Comparison of ENCODE assay signal across 10 mouse cellular contexts in genomic region chr11:4308060-4308513, GRCm38 (mm10). TPM values are rescaled to one million over a fixed set of nuclear protein-coding genes. Genes with fewer than 3 reads are reported as not detected.
DNase-seq lines count a peak whose midpoint lies in the region; ATAC-seq and TF ChIP-seq lines count a peak whose summit lies in the region.
"Had no signal": no experiment of that assay in that cellular context is flagged by ENCODE, and none has a peak within 500 bp of the region (broad histone marks: within the 10 kb centered on the region; RNA-seq: fewer than 3 reads in every experiment).

No protein-coding gene starts in this region.

- H3K4me2 ChIP-seq in forebrain, embryonic 14.5 days (ENCODE audit: low read length), result 0 out of 2 replicates have a peak overlapping the region, but pooled peaks have one; percentile 6
- H3K4me2 ChIP-seq in forebrain, embryonic 16.5 days (ENCODE audit: low read length), result no peak overlapping the region
- 0 out of 2 replicates have a peak overlapping the region, but pooled peaks have one; percentile 1 for H3K4me2 ChIP-seq in intestine, embryonic 16.5 days (ENCODE audit: low read depth, low read length)

- no peaks in the 10 kb centered on the region for H3K27me3 ChIP-seq in forebrain, embryonic 14.5 days (replicated peaks; ENCODE audit: control insufficient read depth, insufficient read depth, low read length)
- H3K27me3 ChIP-seq in forebrain, embryonic 16.5 days (replicated peaks; ENCODE audit: control insufficient read depth, insufficient read depth, low read length), result no peaks in the 10 kb centered on the region
- H3K27me3 ChIP-seq in intestine, embryonic 16.5 days (replicated peaks; ENCODE audit: control insufficient read depth, insufficient read depth, low read length), result no peaks in the 10 kb centered on the region

- H3K4me1 ChIP-seq in forebrain, embryonic 14.5 days (ENCODE audit: control insufficient read depth, insufficient read depth, low read length), result no peaks in the 10 kb centered on the region
- no peaks in the 10 kb centered on the region; the same call in 1 of the 2 replicates for H3K4me1 ChIP-seq in forebrain, embryonic 16.5 days (replicated peaks; ENCODE audit: control insufficient read depth, insufficient read depth, low read length)
- H3K4me1 ChIP-seq in intestine, embryonic 16.5 days (ENCODE audit: control insufficient read depth, insufficient read depth, low read length), result no peaks in the 10 kb centered on the region

- no peak for ATAC-seq in forebrain, embryonic 14.5 days
- no peak for ATAC-seq in forebrain, embryonic 16.5 days
- no peak for ATAC-seq in intestine, embryonic 16.5 days

- DNase-seq in forebrain, embryonic 14.5 days (ENCODE audit: low spot score), result no peak
- peak; percentile 24 for DNase-seq in retina, postnatal 1 day
- no peak for DNase-seq in retina, embryonic 14.5 days (ENCODE audit: low spot score)
- DNase-seq in cerebellum, adult 9-11 months, result no peak
- DNase-seq in left cerebral cortex, adult 2 months (ENCODE audit: extremely low spot score in 1 of 2, low spot score in 2 of 2), result no peak
- DNase-seq in layer of hippocampus, postnatal 25 days (ENCODE audit: extremely low spot score in 1 of 2, low spot score in 1 of 2), result no peak
- DNase-seq: spleen, adult 18-20 months had no signal

- no peaks in the 10 kb centered on the region for H3K36me3 ChIP-seq in forebrain, embryonic 14.5 days (ENCODE audit: control insufficient read depth, insufficient read depth, low read length)
- no peaks in the 10 kb centered on the region for H3K36me3 ChIP-seq in forebrain, embryonic 16.5 days (ENCODE audit: control insufficient read depth, insufficient read depth)
- no peaks in the 10 kb centered on the region for H3K36me3 ChIP-seq in intestine, embryonic 16.5 days (ENCODE audit: control insufficient read depth, insufficient read depth, low read length)

- 16% methylated on average over 6 of the region's 6 CpGs for WGBS in forebrain, embryonic 14.5 days
- WGBS in forebrain, embryonic 16.5 days, result 20% methylated on average over 6 of the region's 6 CpGs
- WGBS in intestine, embryonic 16.5 days, result 26% methylated on average over 6 of the region's 6 CpGs

- no peak overlapping the region for H3K27ac ChIP-seq in forebrain, embryonic 14.5 days (ENCODE audit: low read depth, low read length)
- no peak overlapping the region for H3K27ac ChIP-seq in forebrain, embryonic 16.5 days (ENCODE audit: low read length)
- H3K27ac ChIP-seq in intestine, embryonic 16.5 days (ENCODE audit: low read length), result no peak overlapping the region
- no peak overlapping the region for H3K27ac ChIP-seq in left cerebral cortex, adult 2 months

- no peak overlapping the region for H3K4me3 ChIP-seq in forebrain, embryonic 14.5 days (ENCODE audit: low read depth, low read length)
- H3K4me3 ChIP-seq in forebrain, embryonic 16.5 days (replicated peaks; ENCODE audit: low read length), result no peak overlapping the region
- H3K4me3 ChIP-seq in intestine, embryonic 16.5 days (ENCODE audit: low read length), result no peak overlapping the region
- no peak overlapping the region for H3K4me3 ChIP-seq in left cerebral cortex, adult 2 months
- H3K4me3 ChIP-seq: megakaryocyte, embryonic 14.5 days had no signal

- H3K9me3 ChIP-seq in forebrain, embryonic 14.5 days (replicated peaks; ENCODE audit: control insufficient read depth, low read length), result no peaks in the 10 kb centered on the region
- no peaks in the 10 kb centered on the region for H3K9me3 ChIP-seq in forebrain, embryonic 16.5 days (ENCODE audit: control insufficient read depth, low read length)
- no peaks in the 10 kb centered on the region for H3K9me3 ChIP-seq in intestine, embryonic 16.5 days (ENCODE audit: control insufficient read depth, low read length)
- H3K9me3 ChIP-seq: megakaryocyte, embryonic 14.5 days had no signal

- TF ChIP-seq CTCF in left cerebral cortex, adult 2 months (IDR thresholded peaks at IDR 0.05), result no peak

- intact Hi-C loops in left cerebral cortex, adult 2 months (cut with DNase I), result no loop called here

- no peak overlapping the region for H3K9ac ChIP-seq in forebrain, embryonic 14.5 days (ENCODE audit: low read length)
- H3K9ac ChIP-seq in forebrain, embryonic 16.5 days (replicated peaks; ENCODE audit: low read depth, low read length), result no peak overlapping the region
- no peak overlapping the region for H3K9ac ChIP-seq in intestine, embryonic 16.5 days (ENCODE audit: low read depth, low read length)

RNA-seq across cellular contexts. Expression of gene Lif, which starts 50.7 kb away (rescaled TPM):
- polyA plus RNA-seq in forebrain, embryonic 14.5 days (2014; fragmentation: Nextera tagmentation; extraction: Ambion mirVana), result not detected in 2 replicates
- 0.05 TPM in 1 of 2 replicates, not detected in the other for polyA plus RNA-seq in forebrain, embryonic 16.5 days (2015; fragmentation: Nextera tagmentation; extraction: Ambion mirVana)
- polyA plus RNA-seq in intestine, embryonic 16.5 days (2015; fragmentation: Nextera tagmentation; extraction: Ambion mirVana), result 0.95 and 0.98 TPM in 2 replicates
- total RNA-seq in left cerebral cortex, adult 2 months (2021), result 1 to 10 TPM in 1 of 2 experiments, under 1 TPM in 1; 0.70 to 1.2 TPM
- 1 to 10 TPM; 1.3 to 2.1 TPM for total RNA-seq in layer of hippocampus, postnatal 25 days (2021)
